In genomic region chr14:45653756-45654155, GRCm38 (mm10) we compare ENCODE assay signal across 14 mouse cellular contexts. TPM values are rescaled to one million over a fixed set of nuclear protein-coding genes. Genes with fewer than 3 reads are reported as not detected.
DNase-seq lines count a peak whose midpoint lies in the region; ATAC-seq lines count a peak whose summit lies in the region.
"Had no signal": no experiment of that assay in that cellular context is flagged by ENCODE, and none has a peak within 500 bp of the region (broad histone marks: within the 10 kb centered on the region; RNA-seq: fewer than 3 reads in every experiment).

No protein-coding gene starts in this region.

- WGBS in midbrain, embryonic 16.5 days: 81% methylated on average over 2 of the region's 2 CpGs
- 92% methylated on average over 2 of the region's 2 CpGs for WGBS in midbrain, embryonic 10.5 days
- 37% methylated on average over 2 of the region's 2 CpGs for WGBS in liver, embryonic 11.5 days
- WGBS in neural tube, embryonic 15.5 days: 73% methylated on average over 2 of the region's 2 CpGs

- ATAC-seq in midbrain, embryonic 16.5 days: no peak
- peak; percentile 83 for ATAC-seq in liver, embryonic 11.5 days (replicated peaks; ENCODE audit: low FRiP score)
- ATAC-seq in neural tube, embryonic 15.5 days (ENCODE audit: low FRiP score): no peak

- H3K9ac ChIP-seq in midbrain, embryonic 16.5 days (ENCODE audit: low read depth, low read length): no peak overlapping the region
- H3K9ac ChIP-seq in liver, embryonic 11.5 days (ENCODE audit: low read depth, low read length): no peak overlapping the region
- no peak overlapping the region for H3K9ac ChIP-seq in neural tube, embryonic 15.5 days (replicated peaks)
- H3K9ac ChIP-seq: heart, embryonic 15.5 days had no signal

- H3K4me1 ChIP-seq in midbrain, embryonic 16.5 days (ENCODE audit: control insufficient read depth, insufficient read depth, low read length): peaks cover 52% of the 10 kb centered on the region
- peaks cover 38% of the 10 kb centered on the region for H3K4me1 ChIP-seq in midbrain, embryonic 10.5 days
- peaks cover 49% of the 10 kb centered on the region for H3K4me1 ChIP-seq in liver, embryonic 11.5 days (replicated peaks; ENCODE audit: control insufficient read depth, insufficient read depth, low read length)
- H3K4me1 ChIP-seq in neural tube, embryonic 15.5 days: peaks cover 59% of the 10 kb centered on the region

- no peak overlapping the region for H3K27ac ChIP-seq in midbrain, embryonic 16.5 days (ENCODE audit: low read length)
- no peak overlapping the region for H3K27ac ChIP-seq in midbrain, embryonic 10.5 days (replicated peaks)
- peak overlapping the region; percentile 47 for H3K27ac ChIP-seq in liver, embryonic 11.5 days (ENCODE audit: low read depth, low read length)
- no peak overlapping the region for H3K27ac ChIP-seq in neural tube, embryonic 15.5 days (replicated peaks)
- H3K27ac ChIP-seq: heart, embryonic 15.5 days; kidney, postnatal 0 days; limb, embryonic 10.5 days had no signal

- peak overlapping the region; percentile 27 for H3K4me2 ChIP-seq in midbrain, embryonic 16.5 days (ENCODE audit: low read length)
- H3K4me2 ChIP-seq in liver, embryonic 11.5 days: peak overlapping the region; percentile 95
- H3K4me2 ChIP-seq in neural tube, embryonic 15.5 days: peak overlapping the region; percentile 81
- H3K4me2 ChIP-seq: heart, embryonic 15.5 days had no signal

- H3K36me3 ChIP-seq in midbrain, embryonic 16.5 days (ENCODE audit: control insufficient read depth, insufficient read depth, low read length): no peaks in the 10 kb centered on the region
- H3K36me3 ChIP-seq in midbrain, embryonic 10.5 days: no peaks in the 10 kb centered on the region
- H3K36me3 ChIP-seq in liver, embryonic 11.5 days (ENCODE audit: control insufficient read depth, insufficient read depth, low read length): no peaks in the 10 kb centered on the region
- H3K36me3 ChIP-seq in neural tube, embryonic 15.5 days: no peaks in the 10 kb centered on the region
- H3K36me3 ChIP-seq: heart, embryonic 15.5 days; limb, embryonic 10.5 days had no signal

- H3K27me3 ChIP-seq in midbrain, embryonic 16.5 days (ENCODE audit: control insufficient read depth, insufficient read depth, low read depth, low read length): no peaks in the 10 kb centered on the region
- no peaks in the 10 kb centered on the region for H3K27me3 ChIP-seq in midbrain, embryonic 10.5 days (ENCODE audit: low read depth, poor library complexity, severe bottlenecking)
- H3K27me3 ChIP-seq in liver, embryonic 11.5 days (replicated peaks; ENCODE audit: control insufficient read depth, insufficient read depth, low read length): no peaks in the 10 kb centered on the region
- no peaks in the 10 kb centered on the region for H3K27me3 ChIP-seq in neural tube, embryonic 15.5 days (replicated peaks)
- H3K27me3 ChIP-seq: heart, embryonic 15.5 days had no signal

- H3K9me3 ChIP-seq in midbrain, embryonic 16.5 days (replicated peaks; ENCODE audit: control insufficient read depth, low read length, poor library complexity, severe bottlenecking): no peaks in the 10 kb centered on the region
- no peaks in the 10 kb centered on the region for H3K9me3 ChIP-seq in midbrain, embryonic 10.5 days (replicated peaks)
- no peaks in the 10 kb centered on the region for H3K9me3 ChIP-seq in liver, embryonic 11.5 days (ENCODE audit: control insufficient read depth, low read length)
- H3K9me3 ChIP-seq in neural tube, embryonic 15.5 days (replicated peaks): no peaks in the 10 kb centered on the region
- H3K9me3 ChIP-seq: heart, embryonic 15.5 days; limb, embryonic 10.5 days had no signal

- no peak overlapping the region for H3K4me3 ChIP-seq in midbrain, embryonic 16.5 days (ENCODE audit: low read depth, low read length)
- no peak overlapping the region for H3K4me3 ChIP-seq in midbrain, embryonic 10.5 days
- H3K4me3 ChIP-seq in liver, embryonic 11.5 days (ENCODE audit: low read depth, low read length): no peak overlapping the region
- H3K4me3 ChIP-seq in neural tube, embryonic 15.5 days (replicated peaks): no peak overlapping the region
- H3K4me3 ChIP-seq: heart, embryonic 15.5 days; limb, embryonic 10.5 days had no signal

- peak; percentile 25 for DNase-seq in embryo, embryonic 10 days (ENCODE audit: low spot score)
- DNase-seq in embryo, embryonic 10.5 days (ENCODE audit: low spot score): no peak
- DNase-seq in midbrain, embryonic 10.5 days (ENCODE audit: low spot score): no peak
- peak; percentile 33 for DNase-seq in liver, embryonic 11.5 days (ENCODE audit: low spot score)
- DNase-seq in cerebellum, adult 18-20 months: no peak
- no peak for DNase-seq in frontal cortex, postnatal 10 days (ENCODE audit: low spot score in 2 of 2)
- DNase-seq: adrenal gland, postnatal 14 days; cerebellum, adult 11 months; right cerebral cortex, postnatal 4 days had no signal

RNA-seq across cellular contexts. Expression of gene Ddhd1, which starts 4.2 kb away (rescaled TPM):
- 16.2 and 18.5 TPM in 2 replicates for polyA plus RNA-seq in midbrain, embryonic 16.5 days (2015; fragmentation: Nextera tagmentation; extraction: Ambion mirVana)
- 5.6 and 6.9 TPM in 2 replicates for polyA plus RNA-seq in midbrain, embryonic 10.5 days (2016; fragmentation: Nextera tagmentation; extraction: Ambion mirVana)
- polyA plus RNA-seq in liver, embryonic 11.5 days (2014; fragmentation: Nextera tagmentation; extraction: Ambion mirVana): 10.2 and 11.1 TPM in 2 replicates
- 20.0 and 20.1 TPM in 2 replicates for polyA plus RNA-seq in neural tube, embryonic 15.5 days (2015; fragmentation: Nextera tagmentation; extraction: Ambion mirVana)

Comparison
In these comparisons a context has a peak if more than half of its experiments do, and no peak if none do; other contexts are left out.
1. DNase-seq: peak in embryo, embryonic 10 days (single experiment) and liver, embryonic 11.5 days (single experiment); none in embryo, embryonic 10.5 days (single experiment), midbrain, embryonic 10.5 days (single experiment), cerebellum, adult 18-20 months (0 of 2) and frontal cortex, postnatal 10 days (0 of 2).
2. H3K4me2 ChIP-seq: peak in every context shown above with its lines; median percentile 95 in liver, embryonic 11.5 days; 81 in neural tube, embryonic 15.5 days; 27 in midbrain, embryonic 16.5 days.